Mouse (Mus musculus): ENCODE measurements around the gene Cfap57.

Cfap57 gene

GRCm38 (mm10) chr4:118620279-118620966, at the start of gene Cfap57, which contains the start of gene Ebna1bp2:
Gene Cfap57, minus strand, starts transcription at chr4:118620777.
Gene Ebna1bp2, plus strand, starts transcription at chr4:118620799.
- peak; percentile 97 for DNase-seq (ENCODE audit: low read depth)

- no peak for DNase-seq (ENCODE audit: low read depth)
Observed at GRCm38 (mm10) chr4:118658652-118659051, 38.1 kb upstream of the Cfap57 start, which contains the start of gene Olfr62. Gene Olfr62, plus strand, starts transcription at chr4:118658952.

- DNase-seq (ENCODE audit: low read depth) = peak; percentile 64
Observed at GRCm38 (mm10) chr4:118645234-118645633, 24.7 kb upstream of the Cfap57 start.

GRCm38 (mm10) chr4:118642346-118643190, 22.0 kb upstream of the Cfap57 start:
- DNase-seq (ENCODE audit: low read depth) = no peak

- no peak for DNase-seq (ENCODE audit: low read depth)
Observed at GRCm38 (mm10) chr4:118630261-118630660, 9.7 kb upstream of the Cfap57 start.

- DNase-seq (ENCODE audit: low read depth) = peak; percentile 14
Observed at GRCm38 (mm10) chr4:118621781-118622180, 1.2 kb upstream of the Cfap57 start.

GRCm38 (mm10) chr4:118620967-118621320, 367 bp upstream of the Cfap57 start:
- DNase-seq (ENCODE audit: low read depth) = no peak

- peak; percentile 68 for DNase-seq (ENCODE audit: low read depth)
Observed at GRCm38 (mm10) chr4:118615412-118615811, 5.2 kb downstream of the Cfap57 start.

GRCm38 (mm10) chr4:118612619-118613018, 8.0 kb downstream of the Cfap57 start:
- DNase-seq (ENCODE audit: low read depth) = peak; percentile 74

- DNase-seq (ENCODE audit: low read depth) = peak; percentile 90
Observed at GRCm38 (mm10) chr4:118609836-118610235, 10.7 kb downstream of the Cfap57 start.

- DNase-seq (ENCODE audit: low read depth) = peak; percentile 68
Observed at GRCm38 (mm10) chr4:118604065-118604464, 16.5 kb downstream of the Cfap57 start.

GRCm38 (mm10) chr4:118589733-118590130, 30.8 kb downstream of the Cfap57 start:
- DNase-seq (ENCODE audit: low read depth) = no peak

GRCm38 (mm10) chr4:118589053-118589732, 31.4 kb downstream of the Cfap57 start:
- no peak for DNase-seq (ENCODE audit: low read depth)

- peak; percentile 24 for DNase-seq (ENCODE audit: low read depth)
Observed at GRCm38 (mm10) chr4:118582629-118583028, 37.9 kb downstream of the Cfap57 start.

GRCm38 (mm10) chr4:118581508-118581907, 39.1 kb downstream of the Cfap57 start:
- no peak for DNase-seq (ENCODE audit: low read depth)

GRCm38 (mm10) chr4:118579313-118579712, 41.3 kb downstream of the Cfap57 start:
- peak; percentile 41 for DNase-seq (ENCODE audit: low read depth)

GRCm38 (mm10) chr4:118576097-118576496, 44.5 kb downstream of the Cfap57 start:
- DNase-seq (ENCODE audit: low read depth) = peak; percentile 75

GRCm38 (mm10) chr4:118571441-118571840, 49.1 kb downstream of the Cfap57 start:
- DNase-seq (ENCODE audit: low read depth) = no peak

GRCm38 (mm10) chr4:118569320-118569719, 51.3 kb downstream of the Cfap57 start:
- no peak for DNase-seq (ENCODE audit: low read depth)

GRCm38 (mm10) chr4:118568709-118569108, 51.9 kb downstream of the Cfap57 start:
- no peak for DNase-seq (ENCODE audit: low read depth)

- peak; percentile 75 for DNase-seq (ENCODE audit: low read depth)
Observed at GRCm38 (mm10) chr4:118566161-118566676, 54.4 kb downstream of the Cfap57 start.

- no peak for DNase-seq (ENCODE audit: low read depth)
Observed at GRCm38 (mm10) chr4:118564926-118565279, 55.7 kb downstream of the Cfap57 start.
